Comparison of ENCODE assay signal across 8 mouse cellular contexts in genomic region chr5:96997802-96998565, GRCm38 (mm10). TPM values are rescaled to one million over a fixed set of nuclear protein-coding genes. Genes with fewer than 3 reads are reported as not detected.
DNase-seq lines count a peak whose midpoint lies in the region; ATAC-seq and TF ChIP-seq lines count a peak whose summit lies in the region.

No protein-coding gene starts in this region.

- H3K4me3 ChIP-seq in cortical plate, adult 2 months (ENCODE audit: insufficient read depth, low read length): peak overlapping the region; percentile 66
- H3K4me3 ChIP-seq in liver, embryonic 15.5 days (replicated peaks): peak overlapping the region; percentile 90
- peak overlapping the region; percentile 74 for H3K4me3 ChIP-seq in neural tube, embryonic 13.5 days

- no peak for TF ChIP-seq POLR2A in cortical plate, adult 2 months (IDR thresholded peaks at IDR 0.05; ENCODE audit: extremely low read depth, insufficient read depth, low read length)

- ATAC-seq in inflammation-experienced regulatory T-cells, adult 6 months: peak; percentile 25
- ATAC-seq in liver, embryonic 15.5 days (ENCODE audit: insufficient read depth): peak; percentile 57
- ATAC-seq in neural tube, embryonic 13.5 days (ENCODE audit: low read depth): peak; percentile 41

- under 1% methylated on average over 72 of the region's 75 CpGs for WGBS in liver, embryonic 15.5 days (ENCODE audit: insufficient replicate concordance)
- 0% methylated on average over 60 of the region's 75 CpGs for WGBS in neural tube, embryonic 13.5 days

- H3K27ac ChIP-seq in cortical plate, adult 2 months (ENCODE audit: insufficient read depth, low read length): peak overlapping the region; percentile 89
- H3K27ac ChIP-seq in liver, embryonic 15.5 days (replicated peaks): peak overlapping the region; percentile 98
- peak overlapping the region; percentile 92 for H3K27ac ChIP-seq in neural tube, embryonic 13.5 days (replicated peaks)

- H3K9me3 ChIP-seq in liver, embryonic 15.5 days (replicated peaks): no peaks in the 10 kb centered on the region
- no peaks in the 10 kb centered on the region for H3K9me3 ChIP-seq in neural tube, embryonic 13.5 days

- H3K4me2 ChIP-seq in liver, embryonic 15.5 days: peak overlapping the region; percentile 66
- peak overlapping the region; percentile 68 for H3K4me2 ChIP-seq in neural tube, embryonic 13.5 days

- peak overlapping the region; percentile 98 for H3K9ac ChIP-seq in liver, embryonic 15.5 days
- H3K9ac ChIP-seq in neural tube, embryonic 13.5 days: peak overlapping the region; percentile 85

- H3K36me3 ChIP-seq in liver, embryonic 15.5 days (replicated peaks): peaks cover 20% of the 10 kb centered on the region
- H3K36me3 ChIP-seq in neural tube, embryonic 13.5 days: no peaks in the 10 kb centered on the region

- no peaks in the 10 kb centered on the region for H3K27me3 ChIP-seq in liver, embryonic 15.5 days
- no peaks in the 10 kb centered on the region for H3K27me3 ChIP-seq in neural tube, embryonic 13.5 days

- TF ChIP-seq CTCF in cortical plate, adult 2 months (IDR thresholded peaks at IDR 0.05; ENCODE audit: extremely low read depth, insufficient read depth, low read length): no peak

- DNase-seq in CD4-positive helper T cell, adult 2 months (ENCODE audit: low read depth, low spot score): peak; percentile 41
- peak; percentile 34 for DNase-seq in R1 (ENCODE audit: low read depth, low spot score)
- DNase-seq in gastrocnemius, postnatal 14 days: peak; percentile 50
- DNase-seq in urinary bladder, postnatal 36 days (ENCODE audit: low spot score in 2 of 2): peak; percentile 37 to 43

- intact Hi-C loops in gastrocnemius, postnatal 14 days (cut with DNase I; ENCODE audit: low total_unique reads): no loop called here

- H3K4me1 ChIP-seq in cortical plate, adult 2 months (ENCODE audit: control insufficient read depth, insufficient read depth, low read length): 0 out of 2 replicates have a peak, but pooled peaks cover 1% of the 10 kb centered on the region
- peaks cover 67% of the 10 kb centered on the region for H3K4me1 ChIP-seq in liver, embryonic 15.5 days (replicated peaks)
- peaks cover 37% of the 10 kb centered on the region for H3K4me1 ChIP-seq in neural tube, embryonic 13.5 days (replicated peaks)

RNA-seq across cellular contexts. Expression of gene Bmp2k, which starts 0.5 kb away (rescaled TPM):
- polyA plus RNA-seq in cortical plate, adult 2 months (2012; rRNA removed): 9.1 and 10.5 TPM in 2 replicates
- total RNA-seq in gastrocnemius, postnatal 14 days (2021): 10 to 100 TPM; 10.5 to 11.3 TPM
- 10 to 100 TPM in 2 of 3 experiments, 1 to 10 TPM in 1; 9.3 to 18.6 (median 10.8) TPM for polyA plus RNA-seq in inflammation-experienced regulatory T-cells, adult 6 months (2017; shearing (Covaris generic))
- polyA plus RNA-seq in liver, embryonic 15.5 days (2015; fragmentation: Nextera tagmentation; extraction: Ambion mirVana): 31.1 and 31.3 TPM in 2 replicates
- polyA plus RNA-seq in neural tube, embryonic 13.5 days (2015; fragmentation: Nextera tagmentation; extraction: Ambion mirVana): 9.2 and 9.9 TPM in 2 replicates

Comparison
In these comparisons a context has a peak if more than half of its experiments do, and no peak if none do; other contexts are left out.
1. Peak in every context shown above with its lines: DNase-seq, ATAC-seq, H3K4me3 ChIP-seq and H3K27ac ChIP-seq.